Mouse (Mus musculus): ENCODE results near the gene 4930404H24Rik. TPM values are rescaled to one million over a fixed set of nuclear protein-coding genes. Genes with fewer than 3 reads are reported as not detected.

Gene 4930404H24Rik
- polyA plus RNA-seq, 1 experiment from 2014 or later = not detected

- no peak overlapping the region for H3K4me2 ChIP-seq
- no peaks in the 10 kb centered on the region for H3K36me3 ChIP-seq (ENCODE audit: control insufficient read depth, insufficient read depth, low read length)
- WGBS (ENCODE audit: insufficient replicate concordance) = 77% methylated on average over 9 of the region's 9 CpGs
- peaks cover 55% of the 10 kb centered on the region for H3K4me1 ChIP-seq (ENCODE audit: control insufficient read depth, insufficient read depth, low read length)
- H3K27ac ChIP-seq (ENCODE audit: low read depth, low read length) = no peak overlapping the region
- H3K9ac ChIP-seq (ENCODE audit: low read depth, low read length) = no peak overlapping the region
- ATAC-seq (replicated peaks; ENCODE audit: insufficient number of reproducible peaks, low FRiP score, low TSS enrichment) = 0 out of 2 replicates have a peak, but pooled peaks have one; percentile 25
- no peaks in the 10 kb centered on the region for H3K27me3 ChIP-seq (ENCODE audit: control insufficient read depth, insufficient read depth, low read length)
- no peak overlapping the region for H3K4me3 ChIP-seq (ENCODE audit: low read depth, low read length)
- H3K9me3 ChIP-seq (replicated peaks; ENCODE audit: control insufficient read depth, low read length) = no peaks in the 10 kb centered on the region
Observed at GRCm38 (mm10) chr2:153520057-153520456, 27.5 kb downstream of the 4930404H24Rik start.

- H3K27ac ChIP-seq (ENCODE audit: low read depth, low read length) = peak overlapping the region; percentile 54
Observed at GRCm38 (mm10) chr2:153522270-153522669, 29.7 kb downstream of the 4930404H24Rik start.

DNA sequence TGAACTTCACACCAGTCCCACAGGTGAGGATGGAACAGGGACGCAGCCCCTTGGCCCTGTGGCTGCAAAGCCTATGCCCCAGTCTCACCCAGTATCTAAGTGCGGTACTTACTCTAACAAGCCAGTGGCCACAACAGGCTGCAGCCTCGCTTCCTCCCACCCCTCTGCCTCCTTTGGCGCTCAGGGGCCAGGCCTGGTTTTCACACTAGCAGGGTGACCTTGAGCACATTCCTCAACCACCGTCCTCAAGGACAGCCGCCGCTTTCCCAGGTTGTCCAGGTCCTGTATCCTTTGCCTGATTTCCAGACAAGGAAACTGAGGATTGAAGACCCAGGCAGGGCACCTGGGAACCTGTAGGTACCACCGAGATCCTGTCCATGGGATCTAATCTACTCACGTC is 30.6 kb downstream of the 4930404H24Rik start:
- 0 out of 2 replicates have a peak overlapping the region, but pooled peaks have one; percentile 24 for H3K9ac ChIP-seq (ENCODE audit: low read depth, low read length)
- H3K4me1 ChIP-seq (ENCODE audit: control insufficient read depth, insufficient read depth, low read length) = peaks cover 72% of the 10 kb centered on the region
- 48% methylated on average over 9 of the region's 9 CpGs for WGBS (ENCODE audit: insufficient replicate concordance)
- H3K4me3 ChIP-seq (ENCODE audit: low read depth, low read length) = no peak overlapping the region
- H3K4me2 ChIP-seq = peak overlapping the region; percentile 3; the same call in 1 of the 2 replicates
- H3K9me3 ChIP-seq (replicated peaks; ENCODE audit: control insufficient read depth, low read length) = no peaks in the 10 kb centered on the region
- H3K27me3 ChIP-seq (ENCODE audit: control insufficient read depth, insufficient read depth, low read length) = no peaks in the 10 kb centered on the region
- peak overlapping the region; percentile 54 for H3K27ac ChIP-seq (ENCODE audit: low read depth, low read length)
- no peaks in the 10 kb centered on the region for H3K36me3 ChIP-seq (ENCODE audit: control insufficient read depth, insufficient read depth, low read length)
- ATAC-seq (replicated peaks; ENCODE audit: insufficient number of reproducible peaks, low FRiP score, low TSS enrichment) = no peak

More at GRCm38 (mm10) chr2:153522270-153522669, 29.7 kb downstream of the 4930404H24Rik start:
- no peak for ATAC-seq (replicated peaks; ENCODE audit: insufficient number of reproducible peaks, low FRiP score, low TSS enrichment)
- Histone ChIP-seq H3K27me3 (ENCODE audit: control insufficient read depth, insufficient read depth, low read length) (no peaks in the 10 kb centered on the region), H3K4me1 (ENCODE audit: control insufficient read depth, insufficient read depth, low read length) (peaks cover 66% of the 10 kb centered on the region), H3K4me3 (ENCODE audit: low read depth, low read length) (no peak overlapping the region), H3K9me3 (replicated peaks; ENCODE audit: control insufficient read depth, low read length) (no peaks in the 10 kb centered on the region), H3K36me3 (ENCODE audit: control insufficient read depth, insufficient read depth, low read length) (no peaks in the 10 kb centered on the region), H3K9ac (ENCODE audit: low read depth, low read length) (peak overlapping the region; percentile 31; the same call in 1 of the 2 replicates), H3K4me2 (no peak overlapping the region)
- WGBS (ENCODE audit: insufficient replicate concordance) = 40% methylated on average over 4 of the region's 4 CpGs

GRCm38 (mm10) chr2:153523656-153524055 is 31.1 kb downstream of the 4930404H24Rik start:
- H3K9ac ChIP-seq (ENCODE audit: low read depth, low read length) = 0 out of 2 replicates have a peak overlapping the region, but pooled peaks have one; percentile 24
- H3K9me3 ChIP-seq (replicated peaks; ENCODE audit: control insufficient read depth, low read length) = no peaks in the 10 kb centered on the region
- 85% methylated on average over 12 of the region's 12 CpGs for WGBS (ENCODE audit: insufficient replicate concordance)
- H3K27ac ChIP-seq (ENCODE audit: low read depth, low read length) = peak overlapping the region; percentile 54
- H3K4me1 ChIP-seq (ENCODE audit: control insufficient read depth, insufficient read depth, low read length) = peaks cover 76% of the 10 kb centered on the region
- H3K4me3 ChIP-seq (ENCODE audit: low read depth, low read length) = no peak overlapping the region
- ATAC-seq (replicated peaks; ENCODE audit: insufficient number of reproducible peaks, low FRiP score, low TSS enrichment) = no peak
- H3K36me3 ChIP-seq (ENCODE audit: control insufficient read depth, insufficient read depth, low read length) = no peaks in the 10 kb centered on the region
- no peaks in the 10 kb centered on the region for H3K27me3 ChIP-seq (ENCODE audit: control insufficient read depth, insufficient read depth, low read length)
- H3K4me2 ChIP-seq = no peak overlapping the region

DNA sequence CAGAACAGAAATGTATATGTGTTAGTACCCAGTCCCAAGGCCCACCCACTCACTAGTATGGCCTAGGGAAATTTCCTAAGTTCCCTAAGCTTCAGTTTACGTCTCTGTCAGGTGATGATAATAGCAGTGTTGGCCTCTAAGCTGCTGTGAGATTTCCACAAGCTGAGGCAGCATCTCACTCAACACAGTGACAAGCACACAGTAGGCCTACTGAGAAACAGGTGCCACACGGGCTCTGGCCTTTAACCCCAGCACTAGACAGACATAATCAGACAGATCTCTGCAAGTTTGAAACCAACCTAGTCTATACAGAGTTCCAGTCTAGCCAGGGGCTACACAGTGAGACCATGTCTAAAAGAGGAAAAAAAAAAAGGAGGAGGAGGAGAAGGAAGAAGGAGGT is 32.1 kb downstream of the 4930404H24Rik start:
- Histone ChIP-seq H3K4me3 (ENCODE audit: low read depth, low read length) (no peak overlapping the region), H3K27ac (ENCODE audit: low read depth, low read length) (no peak overlapping the region), H3K9ac (ENCODE audit: low read depth, low read length) (no peak overlapping the region), H3K4me2 (no peak overlapping the region), H3K4me1 (ENCODE audit: control insufficient read depth, insufficient read depth, low read length) (peaks cover 78% of the 10 kb centered on the region), H3K9me3 (replicated peaks; ENCODE audit: control insufficient read depth, low read length) (no peaks in the 10 kb centered on the region), H3K36me3 (ENCODE audit: control insufficient read depth, insufficient read depth, low read length) (no peaks in the 10 kb centered on the region), H3K27me3 (ENCODE audit: control insufficient read depth, insufficient read depth, low read length) (no peaks in the 10 kb centered on the region)
- 59% methylated on average over 2 of the region's 2 CpGs for WGBS (ENCODE audit: insufficient replicate concordance)
- no peak for ATAC-seq (replicated peaks; ENCODE audit: insufficient number of reproducible peaks, low FRiP score, low TSS enrichment)

GRCm38 (mm10) chr2:153525906-153526311 is 33.3 kb downstream of the 4930404H24Rik start:
- Histone ChIP-seq H3K27me3 (ENCODE audit: control insufficient read depth, insufficient read depth, low read length) (0 out of 2 replicates have a peak, but pooled peaks cover 3% of the 10 kb centered on the region), H3K4me3 (ENCODE audit: low read depth, low read length) (no peak overlapping the region), H3K36me3 (ENCODE audit: control insufficient read depth, insufficient read depth, low read length) (no peaks in the 10 kb centered on the region), H3K9me3 (replicated peaks; ENCODE audit: control insufficient read depth, low read length) (no peaks in the 10 kb centered on the region), H3K4me2 (peak overlapping the region; percentile 51), H3K9ac (ENCODE audit: low read depth, low read length) (0 out of 2 replicates have a peak overlapping the region, but pooled peaks have one; percentile 35), H3K27ac (ENCODE audit: low read depth, low read length) (peak overlapping the region; percentile 86), H3K4me1 (ENCODE audit: control insufficient read depth, insufficient read depth, low read length) (peaks cover 71% of the 10 kb centered on the region)
- WGBS (ENCODE audit: insufficient replicate concordance) = 3% methylated on average over 10 of the region's 10 CpGs
- ATAC-seq (replicated peaks; ENCODE audit: insufficient number of reproducible peaks, low FRiP score, low TSS enrichment) = peak; percentile 32

DNA sequence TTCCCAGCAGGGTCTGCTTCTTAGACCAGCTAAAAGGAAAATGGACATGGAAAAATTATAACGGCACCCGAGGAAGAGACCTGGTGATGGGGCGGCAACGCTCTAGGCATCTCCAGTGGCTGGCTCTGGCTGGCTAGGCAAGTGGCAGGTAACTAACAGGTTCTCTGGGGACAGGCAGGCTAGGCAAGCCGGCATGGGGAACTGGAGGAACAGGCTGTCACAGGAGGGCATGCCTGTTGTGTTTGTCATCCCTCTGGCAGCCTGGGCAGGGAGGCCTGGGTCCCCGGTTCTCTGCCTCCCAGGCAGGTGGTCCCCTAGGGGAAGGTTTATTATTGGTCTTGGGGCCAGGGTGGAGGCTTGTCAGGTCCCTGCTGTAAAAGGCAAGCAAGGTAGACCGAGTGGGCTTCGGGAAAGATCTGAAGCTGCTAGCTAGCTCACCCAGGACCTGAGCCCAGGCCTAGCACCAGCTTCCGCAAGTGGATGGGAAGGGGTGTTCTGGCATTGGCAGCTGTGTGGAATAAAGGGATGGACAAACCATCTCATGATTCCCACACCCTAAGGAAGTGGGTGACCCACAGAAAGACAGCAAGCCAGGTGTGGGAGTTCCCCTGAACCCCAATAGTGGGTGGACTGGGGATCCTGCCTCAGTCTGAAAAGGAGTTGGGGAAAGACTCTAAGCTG is 34.4 kb downstream of the 4930404H24Rik start:
- Histone ChIP-seq H3K9ac (ENCODE audit: low read depth, low read length) (peak overlapping the region; percentile 3; the same call in 1 of the 2 replicates), H3K4me2 (peak overlapping the region; percentile 96), H3K27ac (ENCODE audit: low read depth, low read length) (peak overlapping the region; percentile 86), H3K4me3 (ENCODE audit: low read depth, low read length) (0 out of 2 replicates have a peak overlapping the region, but pooled peaks have one; percentile 71), H3K4me1 (ENCODE audit: control insufficient read depth, insufficient read depth, low read length) (peaks cover 60% of the 10 kb centered on the region), H3K36me3 (ENCODE audit: control insufficient read depth, insufficient read depth, low read length) (no peaks in the 10 kb centered on the region), H3K27me3 (ENCODE audit: control insufficient read depth, insufficient read depth, low read length) (peaks cover 8% of the 10 kb centered on the region; the same call in 1 of the 2 replicates), H3K9me3 (replicated peaks; ENCODE audit: control insufficient read depth, low read length) (no peaks in the 10 kb centered on the region)
- ATAC-seq (replicated peaks; ENCODE audit: insufficient number of reproducible peaks, low FRiP score, low TSS enrichment) = no peak
- WGBS (ENCODE audit: insufficient replicate concordance) = 57% methylated on average over 9 of the region's 9 CpGs

DNA sequence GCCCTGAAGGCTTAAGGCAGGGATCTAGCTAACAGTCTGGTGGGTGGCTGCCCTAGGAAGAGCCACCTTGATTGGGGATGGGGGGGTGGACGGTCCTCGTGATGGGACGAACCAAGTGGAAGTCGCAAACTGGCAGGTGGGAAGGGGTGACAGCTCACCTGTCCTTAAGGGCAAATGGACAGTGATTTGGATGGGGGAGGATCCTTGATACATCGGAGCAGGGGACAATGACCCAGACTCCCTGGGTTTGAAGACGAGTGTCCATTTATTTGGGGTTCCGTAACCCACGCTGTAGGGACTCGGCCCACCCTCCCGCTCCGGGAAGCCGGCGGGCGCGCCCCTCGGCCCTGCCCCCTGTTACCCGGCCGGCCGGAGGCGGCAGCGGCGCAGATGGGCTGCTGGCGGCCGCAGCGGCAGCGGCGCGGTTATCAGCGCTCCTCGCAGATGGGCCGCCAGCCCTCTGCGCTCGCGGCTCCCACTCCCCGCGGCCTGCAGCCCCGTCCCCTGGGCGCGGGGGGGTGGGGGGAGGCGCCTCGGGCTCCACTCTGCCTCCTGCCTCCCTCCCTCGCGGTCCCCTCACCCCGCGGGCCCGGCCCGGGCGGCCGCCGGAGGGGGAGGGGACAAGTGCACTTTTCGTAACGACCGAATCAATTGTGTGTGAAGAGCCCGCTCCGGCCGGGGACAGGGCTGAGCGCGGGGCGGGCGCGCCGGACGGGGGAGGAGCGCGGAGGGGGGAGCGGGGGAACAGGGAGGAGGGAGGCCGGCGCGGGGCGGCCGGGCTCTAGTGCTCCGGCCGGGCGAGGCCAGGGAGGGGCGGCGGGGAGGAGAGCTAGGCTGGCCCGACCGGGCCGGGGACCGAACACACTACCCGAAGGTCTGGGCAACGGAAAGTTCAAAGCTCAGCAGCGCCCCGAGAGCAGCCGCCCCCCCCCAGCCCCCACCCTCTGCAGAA is 35.3 kb downstream of the 4930404H24Rik start:
- Histone ChIP-seq H3K9me3 (replicated peaks; ENCODE audit: control insufficient read depth, low read length) (no peaks in the 10 kb centered on the region), H3K27ac (ENCODE audit: low read depth, low read length) (peak overlapping the region; percentile 86), H3K4me1 (ENCODE audit: control insufficient read depth, insufficient read depth, low read length) (peaks cover 51% of the 10 kb centered on the region), H3K4me2 (peak overlapping the region; percentile 96), H3K36me3 (ENCODE audit: control insufficient read depth, insufficient read depth, low read length) (no peaks in the 10 kb centered on the region), H3K9ac (ENCODE audit: low read depth, low read length) (peak overlapping the region; percentile 84), H3K27me3 (ENCODE audit: control insufficient read depth, insufficient read depth, low read length) (peaks cover 8% of the 10 kb centered on the region; the same call in 1 of the 2 replicates), H3K4me3 (ENCODE audit: low read depth, low read length) (peak overlapping the region; percentile 71)
- 2% methylated on average over 55 of the region's 85 CpGs for WGBS (ENCODE audit: insufficient replicate concordance)
- peak; percentile 55 for ATAC-seq (replicated peaks; ENCODE audit: insufficient number of reproducible peaks, low FRiP score, low TSS enrichment)

Data from heart, embryonic 11.5 days (tissue).